9 mouse cellular contexts compared by ENCODE assay signal in genomic region chr11:118202410-118203233, GRCm38 (mm10). TPM values are rescaled to one million over a fixed set of nuclear protein-coding genes. Genes with fewer than 3 reads are reported as not detected.
DNase-seq lines count a peak whose midpoint lies in the region; ATAC-seq and TF ChIP-seq lines count a peak whose summit lies in the region.
"Had no signal": no experiment of that assay in that cellular context is flagged by ENCODE, and none has a peak within 500 bp of the region (broad histone marks: within the 10 kb centered on the region; RNA-seq: fewer than 3 reads in every experiment).

No protein-coding gene starts in this region.

- WGBS in forebrain, embryonic 13.5 days = 5% methylated on average over 19 of the region's 19 CpGs
- 6% methylated on average over 19 of the region's 19 CpGs for WGBS in heart, embryonic 15.5 days
- 9% methylated on average over 19 of the region's 19 CpGs for WGBS in liver, adult 2 months
- WGBS in thymus, adult 2 months = 40% methylated on average over 19 of the region's 19 CpGs

- TF ChIP-seq POLR2A in liver, adult 2 months (IDR thresholded peaks at IDR 0.05; ENCODE audit: extremely low read depth, insufficient read depth, low read length) = no peak
- TF ChIP-seq POLR2A in myocyte (IDR thresholded peaks at IDR 0.05; ENCODE audit: insufficient read length, low read depth) = no peak
- no peak for TF ChIP-seq POLR2A in thymus, adult 2 months (IDR thresholded peaks at IDR 0.05; ENCODE audit: control insufficient read depth, extremely low read depth, insufficient read depth, low read length, poor library complexity)

- ATAC-seq in forebrain, embryonic 13.5 days = peak; percentile 91
- peak; percentile 82 for ATAC-seq in heart, embryonic 15.5 days (replicated peaks; ENCODE audit: insufficient number of reproducible peaks, insufficient read depth, low FRiP score, low read depth)

- H3K9ac ChIP-seq in forebrain, embryonic 13.5 days = peak overlapping the region; percentile 85
- peak overlapping the region; percentile 62 for H3K9ac ChIP-seq in heart, embryonic 15.5 days
- H3K9ac ChIP-seq in liver, adult 2 months (ENCODE audit: low read depth, low read length) = peak overlapping the region; percentile 19

- peaks cover 69% of the 10 kb centered on the region for H3K4me1 ChIP-seq in forebrain, embryonic 13.5 days
- H3K4me1 ChIP-seq in heart, embryonic 15.5 days (replicated peaks) = peaks cover 87% of the 10 kb centered on the region
- H3K4me1 ChIP-seq in liver, adult 2 months (ENCODE audit: control insufficient read depth, insufficient read depth, low read length) = peaks cover 57% of the 10 kb centered on the region
- peaks cover 59% of the 10 kb centered on the region for H3K4me1 ChIP-seq in thymus, adult 2 months (replicated peaks; ENCODE audit: control insufficient read depth, insufficient read depth, low read length)

- H3ac ChIP-seq in myocyte (ENCODE audit: control insufficient read depth, insufficient read length) = no peak overlapping the region

- H3K27ac ChIP-seq in forebrain, embryonic 13.5 days = peak overlapping the region; percentile 98
- peak overlapping the region; percentile 91 for H3K27ac ChIP-seq in heart, embryonic 15.5 days
- peak overlapping the region; percentile 42 for H3K27ac ChIP-seq in liver, adult 2 months (replicated peaks; ENCODE audit: insufficient read depth, low read depth, low read length)
- peak overlapping the region; percentile 62; the same call in 1 of the 2 replicates for H3K27ac ChIP-seq in thymus, adult 2 months (ENCODE audit: control insufficient read depth, insufficient read depth, low read length)

- no peaks in the 10 kb centered on the region for H3K36me3 ChIP-seq in forebrain, embryonic 13.5 days (ENCODE audit: poor library complexity, severe bottlenecking)
- H3K36me3 ChIP-seq in heart, embryonic 15.5 days = no peaks in the 10 kb centered on the region
- peaks cover 2% of the 10 kb centered on the region for H3K36me3 ChIP-seq in liver, adult 2 months (ENCODE audit: control insufficient read depth, insufficient read depth, low read length)
- H3K36me3 ChIP-seq in myocyte (ENCODE audit: control insufficient read depth, insufficient read depth) = peaks cover 5% of the 10 kb centered on the region
- H3K36me3 ChIP-seq in thymus, adult 2 months (ENCODE audit: control insufficient read depth, insufficient read depth, low read length) = no peaks in the 10 kb centered on the region
- H3K36me3 ChIP-seq: G1E had no signal

- no peaks in the 10 kb centered on the region for H3K9me3 ChIP-seq in forebrain, embryonic 13.5 days (replicated peaks)
- H3K9me3 ChIP-seq in heart, embryonic 15.5 days (replicated peaks) = no peaks in the 10 kb centered on the region
- H3K9me3 ChIP-seq: G1E had no signal

- peaks cover 68% of the 10 kb centered on the region for H3K79me2 ChIP-seq in liver, adult 2 months (ENCODE audit: control insufficient read depth, insufficient read depth, low read length)
- H3K79me2 ChIP-seq in myocyte (ENCODE audit: control insufficient read depth, insufficient read depth) = peaks cover 37% of the 10 kb centered on the region

- peak; percentile 35 for DNase-seq in CD4-positive helper T cell, adult 2 months (ENCODE audit: low read depth, low spot score)
- DNase-seq in brain, adult 2 months (ENCODE audit: low read depth, low spot score) = peak; percentile 96
- DNase-seq in kidney, postnatal 14 days = peak; percentile 68
- DNase-seq in liver, adult 2 months (ENCODE audit: extremely low read depth, low read depth, low spot score) = peak; percentile 76
- DNase-seq in thymus, adult 2 months = no peak

- TF ChIP-seq CTCF in liver, adult 2 months (IDR thresholded peaks at IDR 0.05; ENCODE audit: low read depth, low read length) = no peak
- TF ChIP-seq CTCF in thymus, adult 2 months (IDR thresholded peaks at IDR 0.05; ENCODE audit: borderline replicate concordance, control insufficient read depth, extremely low read depth, insufficient read depth, low read length, poor library complexity) = no peak

- H3K4me3 ChIP-seq in forebrain, embryonic 13.5 days = peak overlapping the region; percentile 54
- peak overlapping the region; percentile 53 for H3K4me3 ChIP-seq in heart, embryonic 15.5 days
- peak overlapping the region; percentile 8; the same call in 1 of the 2 replicates for H3K4me3 ChIP-seq in liver, adult 2 months (ENCODE audit: insufficient read depth, low read depth, low read length)
- no peak overlapping the region for H3K4me3 ChIP-seq in myocyte
- H3K4me3 ChIP-seq in thymus, adult 2 months (ENCODE audit: control insufficient read depth, insufficient read depth, low read length) = peak overlapping the region; percentile 19; the same call in 1 of the 2 replicates

- H3K4me2 ChIP-seq in forebrain, embryonic 13.5 days = peak overlapping the region; percentile 83
- peak overlapping the region; percentile 69 for H3K4me2 ChIP-seq in heart, embryonic 15.5 days
- H3K4me2 ChIP-seq in myocyte (ENCODE audit: low read depth) = no peak overlapping the region

- H3K27me3 ChIP-seq in forebrain, embryonic 13.5 days = no peaks in the 10 kb centered on the region
- H3K27me3 ChIP-seq in heart, embryonic 15.5 days = no peaks in the 10 kb centered on the region
- H3K27me3 ChIP-seq in liver, adult 2 months (ENCODE audit: control insufficient read depth, insufficient read depth, low read length) = no peaks in the 10 kb centered on the region
- no peaks in the 10 kb centered on the region for H3K27me3 ChIP-seq in myocyte (ENCODE audit: control insufficient read depth, insufficient read depth, insufficient read length)
- H3K27me3 ChIP-seq in thymus, adult 2 months (ENCODE audit: control insufficient read depth, insufficient read depth, low read length) = no peaks in the 10 kb centered on the region

TF ChIP-seq in myocyte, 11 proteins besides CTCF, POLR2A, EP300 and RAD21:
- TF ChIP-seq USF1 (IDR thresholded peaks at IDR 0.05; ENCODE audit: low read depth) = no peak
- peak in 2 of 3 experiments; percentile 38 to 40 for TF ChIP-seq MYOG (IDR thresholded peaks at IDR 0.05; ENCODE audit: control insufficient read depth in 1 of 3, insufficient read depth in 1 of 3, insufficient read length in 2 of 3, low read depth in 2 of 3)
- peak in 2 of 3 experiments; percentile 26 to 68 for TF ChIP-seq MYOD1 (IDR thresholded peaks at IDR 0.05; ENCODE audit: control insufficient read depth in 1 of 3, insufficient read length in 2 of 3, low read depth in 2 of 3)

RNA-seq across cellular contexts. Expression of gene Cyth1, which starts 45.8 kb away (rescaled TPM):
- polyA plus RNA-seq in forebrain, embryonic 13.5 days (2015; fragmentation: Nextera tagmentation; extraction: Ambion mirVana) = 22.7 and 24.5 TPM in 2 replicates
- 18.0 and 24.4 TPM in 2 replicates for polyA plus RNA-seq in heart, embryonic 15.5 days (2015; fragmentation: Nextera tagmentation; extraction: Ambion mirVana)
- total RNA-seq in liver, adult 2 months (2014; rRNA removed) = 26.8 and 32.4 TPM in 2 replicates
- polyA plus RNA-seq in liver, adult 2 months (2012; rRNA removed) = 13.9 and 14.7 TPM in 2 replicates
- 16.1 TPM for polyA plus RNA-seq in myocyte (2012; fragmentation: generic; extraction: Trizol)
- 66.7 and 70.0 TPM in 2 replicates for polyA plus RNA-seq in thymus, adult 2 months (2012; rRNA removed)

Comparison
In these comparisons a context has a peak if more than half of its experiments do, and no peak if none do; other contexts are left out.
1. H3K27ac ChIP-seq: peak in every context shown above with its lines; median percentile 98 in forebrain, embryonic 13.5 days; 91 in heart, embryonic 15.5 days; 62 in thymus, adult 2 months; 42 in liver, adult 2 months.
2. H3K9ac ChIP-seq: peak in every context shown above with its lines; median percentile 85 in forebrain, embryonic 13.5 days; 62 in heart, embryonic 15.5 days; 19 in liver, adult 2 months.